In genomic region chr11:22982846-22983245, GRCm38 (mm10) we compare ENCODE assay signal across 9 mouse cellular contexts. TPM values are rescaled to one million over a fixed set of nuclear protein-coding genes. Genes with fewer than 3 reads are reported as not detected.
DNase-seq lines count a peak whose midpoint lies in the region; ATAC-seq and TF ChIP-seq lines count a peak whose summit lies in the region.
"Had no signal": no experiment of that assay in that cellular context is flagged by ENCODE, and none has a peak within 500 bp of the region (broad histone marks: within the 10 kb centered on the region; RNA-seq: fewer than 3 reads in every experiment).

No protein-coding gene starts in this region.

- H3K79me2 ChIP-seq in MEL (ENCODE audit: control insufficient read depth, insufficient read depth, low read length, poor library complexity) (peaks cover 27% of the 10 kb centered on the region), macrophage (ENCODE audit: inconsistent target) (peaks cover 37% of the 10 kb centered on the region)

- H3K36me3 ChIP-seq in intestine, postnatal 0 days (ENCODE audit: control insufficient read depth, insufficient read depth), result peaks cover 6% of the 10 kb centered on the region; the same call in 1 of the 2 replicates
- 0 out of 2 replicates have a peak, but pooled peaks cover under 1% of the 10 kb centered on the region for H3K36me3 ChIP-seq in intestine, embryonic 15.5 days
- H3K36me3 ChIP-seq in MEL (ENCODE audit: control insufficient read depth in 1 of 2, insufficient read depth in 2 of 2, low read length in 2 of 2) (peaks cover 0 to 30% of the 10 kb centered on the region in 2 experiments; a peak in 2 of 4 replicates), macrophage (ENCODE audit: inconsistent target) (no peaks in the 10 kb centered on the region; the same call in 1 of the 2 replicates)
- no peaks in the 10 kb centered on the region for H3K36me3 ChIP-seq in forebrain, embryonic 15.5 days

- no peak for TF ChIP-seq RAD21 in MEL (IDR thresholded peaks at IDR 0.05; ENCODE audit: low read depth, low read length)

- no peak for TF ChIP-seq CTCF in intestine, postnatal 0 days (IDR thresholded peaks at IDR 0.05; ENCODE audit: low read depth)
- no peak for TF ChIP-seq CTCF in MEL (IDR thresholded peaks at IDR 0.05 in 2 of 3, conservative IDR thresholded peaks at IDR 0.05 in 1 of 3; ENCODE audit: control insufficient read depth in 1 of 3, insufficient read depth in 1 of 3, low read depth in 2 of 3, low read length in 3 of 3, poor library complexity in 1 of 3, severe bottlenecking in 1 of 3)

- H3K4me3 ChIP-seq in intestine, postnatal 0 days (ENCODE audit: low read depth, low read length), result no peak overlapping the region
- no peak overlapping the region for H3K4me3 ChIP-seq in intestine, embryonic 15.5 days (replicated peaks)
- H3K4me3 ChIP-seq in MEL (ENCODE audit: control insufficient read depth in 1 of 2, insufficient read depth in 1 of 2, low read depth in 2 of 2, low read length in 2 of 2), result peak overlapping the region; percentile 60 to 62
- H3K4me3 ChIP-seq in forebrain, embryonic 15.5 days, result no peak overlapping the region; the same call in 1 of the 2 replicates
- peak overlapping the region; percentile 76; the same call in 1 of the 2 replicates for H3K4me3 ChIP-seq in macrophage (ENCODE audit: inconsistent target)

- H3K9ac ChIP-seq in intestine, postnatal 0 days (ENCODE audit: low read depth, low read length), result no peak overlapping the region
- no peak overlapping the region for H3K9ac ChIP-seq in intestine, embryonic 15.5 days
- peak overlapping the region; percentile 73 for H3K9ac ChIP-seq in MEL (ENCODE audit: control insufficient read depth, low read depth, low read length, poor library complexity, severe bottlenecking)
- no peak overlapping the region for H3K9ac ChIP-seq in forebrain, embryonic 15.5 days (replicated peaks)

- peak overlapping the region; percentile 42; the same call in 1 of the 2 replicates for H3K27ac ChIP-seq in intestine, postnatal 0 days (ENCODE audit: low read depth, low read length)
- H3K27ac ChIP-seq in intestine, embryonic 15.5 days, result no peak overlapping the region
- peak overlapping the region; percentile 82 for H3K27ac ChIP-seq in MEL (ENCODE audit: control insufficient read depth, low read depth, low read length)
- peak overlapping the region; percentile 96; the same call in 1 of the 2 replicates for H3K27ac ChIP-seq in forebrain, embryonic 15.5 days (replicated peaks)
- H3K27ac ChIP-seq in macrophage, result no peak overlapping the region

- H3K4me2 ChIP-seq in intestine, postnatal 0 days (replicated peaks; ENCODE audit: low read depth), result peak overlapping the region; percentile 65; the same call in 1 of the 2 replicates
- no peak overlapping the region for H3K4me2 ChIP-seq in intestine, embryonic 15.5 days (replicated peaks)
- peak overlapping the region; percentile 59 for H3K4me2 ChIP-seq in forebrain, embryonic 15.5 days (replicated peaks)

- TF ChIP-seq POLR2A in MEL (IDR thresholded peaks at IDR 0.05; ENCODE audit: control insufficient read depth in 1 of 2, insufficient read depth in 1 of 2, low read depth in 1 of 2, low read length in 2 of 2, poor library complexity in 1 of 2), result no peak

- peak; percentile 69 for DNase-seq in MEL (ENCODE audit: low read depth, low spot score)
- DNase-seq in layer of hippocampus, postnatal 25 days (ENCODE audit: extremely low spot score in 1 of 2, low spot score in 1 of 2), result no peak
- no peak for DNase-seq in thymus, postnatal 14 days

- no peaks in the 10 kb centered on the region for H3K27me3 ChIP-seq in intestine, postnatal 0 days (replicated peaks; ENCODE audit: control insufficient read depth, insufficient read depth, low read length)
- H3K27me3 ChIP-seq in intestine, embryonic 15.5 days (replicated peaks), result no peaks in the 10 kb centered on the region
- H3K27me3 ChIP-seq in MEL (ENCODE audit: control insufficient read depth in 1 of 2, insufficient read depth in 2 of 2, low read length in 2 of 2), result no peaks in the 10 kb centered on the region
- H3K27me3 ChIP-seq in forebrain, embryonic 15.5 days, result no peaks in the 10 kb centered on the region

- H3K9me3 ChIP-seq in intestine, postnatal 0 days (ENCODE audit: control insufficient read depth), result no peaks in the 10 kb centered on the region
- H3K9me3 ChIP-seq in intestine, embryonic 15.5 days, result no peaks in the 10 kb centered on the region
- H3K9me3 ChIP-seq in MEL (replicated peaks; ENCODE audit: insufficient read depth, low read length), result no peaks in the 10 kb centered on the region
- no peaks in the 10 kb centered on the region for H3K9me3 ChIP-seq in forebrain, embryonic 15.5 days

- no peak; a peak in 1 of 4 replicates for TF ChIP-seq EP300 in MEL (IDR thresholded peaks at IDR 0.05; ENCODE audit: low read depth in 1 of 2, low read length in 2 of 2)

- no peak for ATAC-seq in intestine, postnatal 0 days
- no peak for ATAC-seq in intestine, embryonic 15.5 days
- ATAC-seq in forebrain, embryonic 15.5 days (replicated peaks), result no peak

- peaks cover 5% of the 10 kb centered on the region; the same call in 1 of the 2 replicates for H3K4me1 ChIP-seq in intestine, postnatal 0 days (replicated peaks; ENCODE audit: control insufficient read depth, insufficient read depth, low read length)
- H3K4me1 ChIP-seq in intestine, embryonic 15.5 days (replicated peaks), result peaks cover 9% of the 10 kb centered on the region
- H3K4me1 ChIP-seq in MEL (ENCODE audit: control insufficient read depth in 1 of 2, insufficient read depth in 2 of 2, low read length in 2 of 2), result peaks cover 9 to 14% of the 10 kb centered on the region in 2 experiments; a peak in 3 of 4 replicates
- peaks cover 31% of the 10 kb centered on the region for H3K4me1 ChIP-seq in forebrain, embryonic 15.5 days

- WGBS in intestine, postnatal 0 days, result 68% methylated on average over 6 of the region's 6 CpGs
- WGBS in intestine, embryonic 15.5 days, result 76% methylated on average over 6 of the region's 6 CpGs
- WGBS in forebrain, embryonic 15.5 days, result 62% methylated on average over 6 of the region's 6 CpGs
- WGBS in macrophage (ENCODE audit: missing documents), result 94% methylated on average over 6 of the region's 6 CpGs

RNA-seq across cellular contexts. Expression of gene Commd1, which starts 0.7 kb away (rescaled TPM):
- 286 and 294 TPM in 2 replicates for polyA plus RNA-seq in intestine, postnatal 0 days (2015; fragmentation: Nextera tagmentation; extraction: Ambion mirVana)
- 375 and 384 TPM in 2 replicates for polyA plus RNA-seq in intestine, embryonic 15.5 days (2015; fragmentation: Nextera tagmentation; extraction: Ambion mirVana)
- 113 and 128 TPM in 2 replicates for total RNA-seq in MEL (2012; rRNA removed)
- 100 to 1,000 TPM in 1 of 2 experiments, not detected in 1; 102 TPM for polyA plus RNA-seq in MEL (2012; ENCODE audit: insufficient read depth in 1 of 2, insufficient read length in 2 of 2, low read depth in 1 of 2, low replicate concordance in 2 of 2, missing spikeins in 1 of 2)
- polyA plus RNA-seq in forebrain, embryonic 15.5 days (2015; fragmentation: Nextera tagmentation; extraction: Ambion mirVana), result 235 and 252 TPM in 2 replicates
- 10 to 100 TPM in 2 of 26 experiments, 1 to 10 TPM in 24; 1.1 to 11.2 (median 6.1) TPM for total RNA-seq in macrophage (2018; cell fraction: chromatin; rRNA removed)
- 10 to 100 TPM; 40.8 to 77.3 (median 56.0) TPM for total RNA-seq in macrophage (2018; cell fraction: cytosol; rRNA removed)
- 10 to 100 TPM in 6 of 26 experiments, 1 to 10 TPM in 20; 4.0 to 14.1 (median 7.8) TPM for total RNA-seq in macrophage (2018; cell fraction: nucleus; rRNA removed)
- 49.4 to 75.0 TPM (median 67.8 TPM) in 3 replicates for polyA plus RNA-seq in macrophage (2018)
- 10 to 100 TPM; 50.9 to 62.2 TPM for total RNA-seq in layer of hippocampus, postnatal 25 days (2021)

RNA-seq across cellular contexts. Expression of gene Gm28048, which starts 1.0 kb away (rescaled TPM):
- polyA plus RNA-seq in intestine, postnatal 0 days (2015; fragmentation: Nextera tagmentation; extraction: Ambion mirVana), result 15.8 and 20.3 TPM in 2 replicates
- 13.1 and 16.2 TPM in 2 replicates for polyA plus RNA-seq in intestine, embryonic 15.5 days (2015; fragmentation: Nextera tagmentation; extraction: Ambion mirVana)
- total RNA-seq in MEL (2012; rRNA removed), result 11.8 and 15.0 TPM in 2 replicates
- polyA plus RNA-seq in MEL (2012; ENCODE audit: insufficient read depth in 1 of 2, insufficient read length in 2 of 2, low read depth in 1 of 2, low replicate concordance in 2 of 2, missing spikeins in 1 of 2), result 1 to 10 TPM in 1 of 2 experiments, not detected in 1; 8.6 TPM
- polyA plus RNA-seq in forebrain, embryonic 15.5 days (2015; fragmentation: Nextera tagmentation; extraction: Ambion mirVana), result 3.4 and 3.5 TPM in 2 replicates
- total RNA-seq in macrophage (2018; cell fraction: chromatin; rRNA removed), result 10 to 100 TPM in 25 of 26 experiments, 1 to 10 TPM in 1; 2.4 to 88.7 (median 35.0) TPM
- total RNA-seq in macrophage (2018; cell fraction: cytosol; rRNA removed), result 10 to 100 TPM; 19.1 to 67.7 (median 35.9) TPM
- total RNA-seq in macrophage (2018; cell fraction: nucleus; rRNA removed), result 100 to 1,000 TPM in 4 of 26 experiments, 10 to 100 TPM in 22; 27.3 to 164 (median 74.3) TPM
- 31.7 to 42.4 TPM (median 33.8 TPM) in 3 replicates for polyA plus RNA-seq in macrophage (2018)
- total RNA-seq in layer of hippocampus, postnatal 25 days (2021), result 10 to 100 TPM in 1 of 2 experiments, 1 to 10 TPM in 1; 9.5 to 10.4 TPM
- polyA plus RNA-seq: adrenal gland, adult 2 months; lung, adult 2 months had no signal

RNA-seq across cellular contexts. Expression of gene Cct4, which starts 7.5 kb away (rescaled TPM):
- 95.3 and 101 TPM in 2 replicates for polyA plus RNA-seq in intestine, postnatal 0 days (2015; fragmentation: Nextera tagmentation; extraction: Ambion mirVana)
- polyA plus RNA-seq in intestine, embryonic 15.5 days (2015; fragmentation: Nextera tagmentation; extraction: Ambion mirVana), result 256 and 268 TPM in 2 replicates
- 552 and 588 TPM in 2 replicates for total RNA-seq in MEL (2012; rRNA removed)
- polyA plus RNA-seq in MEL (2012; ENCODE audit: insufficient read depth in 1 of 2, insufficient read length in 2 of 2, low read depth in 1 of 2, low replicate concordance in 2 of 2, missing spikeins in 1 of 2) (100 to 1,000 TPM; 387 to 567 TPM), macrophage (2018) (114 to 180 TPM (median 117 TPM) in 3 replicates)
- polyA plus RNA-seq in forebrain, embryonic 15.5 days (2015; fragmentation: Nextera tagmentation; extraction: Ambion mirVana), result 322 and 335 TPM in 2 replicates
- 100 to 1,000 TPM in 19 of 26 experiments, 10 to 100 TPM in 7; 57.6 to 148 (median 120) TPM for total RNA-seq in macrophage (2018; cell fraction: chromatin; rRNA removed)
- total RNA-seq in macrophage (2018; cell fraction: cytosol; rRNA removed), result 100 to 1,000 TPM in 24 of 26 experiments, 10 to 100 TPM in 2; 95.9 to 136 (median 113) TPM
- 100 to 1,000 TPM in 12 of 26 experiments, 10 to 100 TPM in 14; 55.7 to 148 (median 99.4) TPM for total RNA-seq in macrophage (2018; cell fraction: nucleus; rRNA removed)
- 100 to 1,000 TPM in 1 of 2 experiments, 10 to 100 TPM in 1; 99.5 to 114 TPM for total RNA-seq in layer of hippocampus, postnatal 25 days (2021)

RNA-seq across cellular contexts. Expression of gene Zrsr1, which starts 11.0 kb away (rescaled TPM):
- 2.0 and 2.3 TPM in 2 replicates for polyA plus RNA-seq in intestine, postnatal 0 days (2015; fragmentation: Nextera tagmentation; extraction: Ambion mirVana)
- polyA plus RNA-seq in intestine, embryonic 15.5 days (2015; fragmentation: Nextera tagmentation; extraction: Ambion mirVana), result 2.4 and 2.9 TPM in 2 replicates
- total RNA-seq in MEL (2012; rRNA removed), result 10.4 and 11.3 TPM in 2 replicates
- polyA plus RNA-seq in MEL (2012; ENCODE audit: insufficient read depth in 1 of 2, insufficient read length in 2 of 2, low read depth in 1 of 2, low replicate concordance in 2 of 2, missing spikeins in 1 of 2) (10 to 100 TPM in 1 of 2 experiments, not detected in 1; 15.8 TPM), macrophage (2018) (5.8 to 35.6 TPM (median 21.9 TPM) in 3 replicates)
- polyA plus RNA-seq in forebrain, embryonic 15.5 days (2015; fragmentation: Nextera tagmentation; extraction: Ambion mirVana), result 5.8 and 6.1 TPM in 2 replicates
- total RNA-seq in macrophage (2018; cell fraction: chromatin; rRNA removed), result 10 to 100 TPM in 14 of 26 experiments, 1 to 10 TPM in 12; 3.5 to 50.9 (median 12.9) TPM
- 10 to 100 TPM in 14 of 26 experiments, 1 to 10 TPM in 12; 4.8 to 21.7 (median 10.6) TPM for total RNA-seq in macrophage (2018; cell fraction: cytosol; rRNA removed)
- 10 to 100 TPM in 17 of 26 experiments, 1 to 10 TPM in 9; 6.9 to 37.6 (median 11.9) TPM for total RNA-seq in macrophage (2018; cell fraction: nucleus; rRNA removed)
- total RNA-seq in layer of hippocampus, postnatal 25 days (2021), result 10 to 100 TPM; 56.5 to 61.7 TPM

RNA-seq across cellular contexts. Expression of gene Fam161a, which starts 24.5 kb away (rescaled TPM):
- 1.9 and 2.8 TPM in 2 replicates for polyA plus RNA-seq in intestine, postnatal 0 days (2015; fragmentation: Nextera tagmentation; extraction: Ambion mirVana)
- polyA plus RNA-seq in intestine, embryonic 15.5 days (2015; fragmentation: Nextera tagmentation; extraction: Ambion mirVana), result 1.5 and 1.8 TPM in 2 replicates
- total RNA-seq in MEL (2012; rRNA removed), result 0.27 and 0.65 TPM in 2 replicates
- 1 to 10 TPM in 1 of 2 experiments, not detected in 1; 1.0 TPM for polyA plus RNA-seq in MEL (2012; ENCODE audit: insufficient read depth in 1 of 2, insufficient read length in 2 of 2, low read depth in 1 of 2, low replicate concordance in 2 of 2, missing spikeins in 1 of 2)
- 2.7 and 3.8 TPM in 2 replicates for polyA plus RNA-seq in forebrain, embryonic 15.5 days (2015; fragmentation: Nextera tagmentation; extraction: Ambion mirVana)
- 10 to 100 TPM in 2 of 26 experiments, 1 to 10 TPM in 22, not detected in 2; 1.1 to 12.7 (median 7.3) TPM for total RNA-seq in macrophage (2018; cell fraction: chromatin; rRNA removed)
- total RNA-seq in macrophage (2018; cell fraction: cytosol; rRNA removed), result 1 to 10 TPM in 24 of 26 experiments, under 1 TPM in 2; 0.67 to 2.3 (median 1.5) TPM
- 1 to 10 TPM in 23 of 26 experiments, under 1 TPM in 2, not detected in 1; 0.64 to 9.8 (median 3.6) TPM for total RNA-seq in macrophage (2018; cell fraction: nucleus; rRNA removed)
- polyA plus RNA-seq in macrophage (2018), result 1.5 to 1.7 TPM (median 1.7 TPM) in 3 replicates
- 1 to 10 TPM; 4.2 to 6.3 TPM for total RNA-seq in layer of hippocampus, postnatal 25 days (2021)

Comparison
In these comparisons a context has a peak if more than half of its experiments do, and no peak if none do; other contexts are left out.
1. H3K27ac ChIP-seq: peak in intestine, postnatal 0 days (single experiment), MEL (single experiment) and forebrain, embryonic 15.5 days (single experiment); none in intestine, embryonic 15.5 days (single experiment) and macrophage (single experiment).
2. H3K4me3 ChIP-seq: peak in MEL (2 of 2) and macrophage (single experiment); none in intestine, postnatal 0 days (single experiment), intestine, embryonic 15.5 days (single experiment) and forebrain, embryonic 15.5 days (single experiment).